In the genomic region with DNA sequence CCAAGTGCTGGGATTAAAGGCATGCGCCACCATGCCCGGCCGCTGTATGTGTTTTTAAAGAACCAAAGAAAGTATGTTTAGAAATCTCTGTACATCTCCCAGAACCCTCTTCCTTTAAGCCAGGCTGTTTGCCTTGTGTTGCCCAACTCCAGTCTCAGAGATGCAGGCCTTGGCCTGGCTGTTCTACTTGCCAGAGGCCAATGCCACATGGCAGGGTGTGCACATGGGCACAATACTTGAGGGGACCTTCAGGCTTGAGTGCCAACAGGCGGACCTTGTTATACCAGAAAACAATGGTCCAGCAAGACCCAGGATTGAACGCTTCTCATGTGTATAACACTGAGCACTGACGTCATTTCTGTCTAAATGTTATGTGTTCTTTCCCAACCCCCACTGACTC, we compare ENCODE assay signal across 8 mouse cellular contexts.
"Had no signal": no experiment of that assay in that cellular context is flagged by ENCODE, and none has a peak within 500 bp of the region (broad histone marks: within the 10 kb centered on the region; RNA-seq: fewer than 3 reads in every experiment).

No protein-coding gene starts in this region.

- DNase-seq: liver, embryonic 13.5 days; liver, postnatal 0 days; right cerebral cortex, postnatal 14 days; thymus, postnatal 36 days had no signal

- H3K9ac ChIP-seq: liver, embryonic 13.5 days; liver, postnatal 0 days; lung, embryonic 15.5 days; midbrain, embryonic 13.5 days had no signal

- H3K4me2 ChIP-seq: liver, embryonic 13.5 days; lung, embryonic 15.5 days; midbrain, embryonic 13.5 days had no signal

- ATAC-seq: midbrain, embryonic 13.5 days had no signal

- H3K4me3 ChIP-seq: left cerebral cortex, adult 2 months; limb, embryonic 10.5 days; liver, embryonic 13.5 days; lung, embryonic 15.5 days; midbrain, embryonic 13.5 days had no signal

- H3K9me3 ChIP-seq: limb, embryonic 10.5 days; liver, embryonic 13.5 days; lung, embryonic 15.5 days; midbrain, embryonic 13.5 days had no signal

- H3K36me3 ChIP-seq: limb, embryonic 10.5 days; liver, embryonic 13.5 days; lung, embryonic 15.5 days; midbrain, embryonic 13.5 days had no signal

- H3K27ac ChIP-seq: left cerebral cortex, adult 2 months; midbrain, embryonic 13.5 days had no signal

- H3K27me3 ChIP-seq: liver, embryonic 13.5 days; lung, embryonic 15.5 days had no signal
